Mouse (Mus musculus) neural tube, embryonic 11.5 days (tissue): ENCODE measurements around the gene Map2k5. TPM values are rescaled to one million over a fixed set of nuclear protein-coding genes. Genes with fewer than 3 reads are reported as not detected.

ENCODE experiments used
- ATAC-seq: fragments of 200-750 bp; cut with Nextera tagmentation; 2 replicates; pipeline ENCODE4 v1.8.0; 2017; ENCODE audit warnings: moderate number of reproducible peaks, mild to moderate bottlenecking, moderate TSS enrichment, moderate library complexity; ENCODE audit not compliant: insufficient read depth, low FRiP score, low TSS enrichment
- DNase-seq: peaks from one replicate; pipeline ENCODE4 v3.0.0-alpha.2; 2015; ENCODE audit warnings: low spot score
- H3K27ac ChIP-seq: fragments of 300-500 bp; sonication (generic); 2 replicates; pipeline ENCODE4 v1.5.1; 2014; ENCODE audit warnings: low read depth, mild to moderate bottlenecking, low read length
- H3K27me3 ChIP-seq: fragments of 300-500 bp; sonication (generic); 2 replicates; pipeline ENCODE4 v1.6.1; 2014; ENCODE audit warnings: mild to moderate bottlenecking, low read length, mixed read lengths; ENCODE audit not compliant: control insufficient read depth, insufficient read depth
- H3K36me3 ChIP-seq: fragments of 300-500 bp; sonication (generic); 2 replicates; pipeline ENCODE4 v1.6.1; 2014; ENCODE audit warnings: mild to moderate bottlenecking, low read length, moderate library complexity, mixed read lengths; ENCODE audit not compliant: control insufficient read depth, insufficient read depth
- H3K4me1 ChIP-seq: fragments of 300-500 bp; sonication (generic); 2 replicates; pipeline ENCODE4 v1.6.1; 2014; ENCODE audit warnings: low read length, mixed read lengths; ENCODE audit not compliant: control insufficient read depth, insufficient read depth
- H3K4me2 ChIP-seq: fragments of 300-500 bp; sonication (generic); 2 replicates; pipeline ENCODE4 v1.6.1; 2014; ENCODE audit warnings: low read depth, mild to moderate bottlenecking, moderate library complexity
- H3K4me3 ChIP-seq: fragments of 300-500 bp; sonication (generic); 2 replicates; pipeline ENCODE4 v1.5.1; 2014; ENCODE audit warnings: low read depth, low read length
- H3K9ac ChIP-seq: fragments of 300-500 bp; sonication (generic); 2 replicates; pipeline ENCODE4 v1.6.1; 2014; ENCODE audit warnings: mild to moderate bottlenecking, low read length
- H3K9me3 ChIP-seq: fragments of 300-500 bp; sonication (generic); 2 replicates; pipeline ENCODE4 v1.6.1; 2016; ENCODE audit warnings: low read length; ENCODE audit not compliant: control insufficient read depth
- WGBS: fragments of 180-500 bp; shearing (Covaris S2); extraction: QIAGEN DNeasy Blood & Tissue Kit; methylation state at CpG from one replicate; pipeline ENCODE4 v1.1.7; 2014; 5-methylcytosine and 5-hydroxymethylcytosine counted together
- polyA plus RNA-seq: library from polyadenylated mRNA; unstranded; fragments of >200 nt; fragmentation: Nextera tagmentation; extraction: Ambion mirVana; gene quantifications from 2 replicates; pipeline ENCODE4 v1.2.1, GENCODE M21; 2014

The Map2k5 gene
- polyA plus RNA-seq, 1 experiment from 2014 or later, result 41.7 TPM

GRCm38 (mm10) chr9:63182306-63182960 lies 195.3 kb downstream of the Map2k5 start:
- H3K4me2 ChIP-seq, result no peak overlapping the region
- H3K27ac ChIP-seq, result 0 out of 2 replicates have a peak overlapping the region, but pooled peaks have one; percentile 35
- peak; percentile 50; the same call in 1 of the 2 replicates for ATAC-seq
- peak; percentile 67 for DNase-seq
- H3K4me3 ChIP-seq, result no peak overlapping the region
- no peaks in the 10 kb centered on the region for H3K36me3 ChIP-seq
- H3K27me3 ChIP-seq, result no peaks in the 10 kb centered on the region
- H3K9ac ChIP-seq, result no peak overlapping the region
- peaks cover 16% of the 10 kb centered on the region for H3K4me1 ChIP-seq
- H3K9me3 ChIP-seq, result no peaks in the 10 kb centered on the region
- 24% methylated on average over 14 of the region's 14 CpGs for WGBS

- no peak overlapping the region for H3K9ac ChIP-seq
- H3K9me3 ChIP-seq, result no peaks in the 10 kb centered on the region
- H3K27me3 ChIP-seq, result no peaks in the 10 kb centered on the region
- ATAC-seq, result no peak
- no peak overlapping the region for H3K4me3 ChIP-seq
- peaks cover 9% of the 10 kb centered on the region for H3K4me1 ChIP-seq
- H3K4me2 ChIP-seq, result no peak overlapping the region
- 0 out of 2 replicates have a peak overlapping the region, but pooled peaks have one; percentile 35 for H3K27ac ChIP-seq
- DNase-seq, result no peak
- no peaks in the 10 kb centered on the region for H3K36me3 ChIP-seq
- 49% methylated on average over 11 of the region's 11 CpGs for WGBS
These were observed 196.1 kb downstream of the Map2k5 start for GRCm38 (mm10) chr9:63181337-63182178.

DNA sequence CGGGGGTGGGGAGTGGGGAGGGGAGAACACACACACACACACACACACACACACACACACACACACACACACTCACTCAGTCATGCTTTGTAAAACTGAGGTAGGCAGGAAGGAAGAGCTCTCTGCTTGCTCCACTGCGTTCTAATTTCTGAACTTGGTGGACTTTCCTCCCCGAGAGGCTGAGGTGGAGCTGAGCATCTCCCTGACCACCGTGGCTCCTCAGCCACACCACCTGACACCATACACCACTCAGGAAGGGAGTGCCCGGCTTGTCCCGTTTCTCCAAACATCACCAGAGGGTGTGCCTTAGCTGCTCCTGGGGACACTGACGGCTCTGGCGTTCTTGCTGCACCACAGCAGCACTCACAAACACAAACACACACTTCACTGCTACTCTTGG lies 199.4 kb downstream of the Map2k5 start:
- H3K4me2 ChIP-seq, result no peak overlapping the region
- H3K4me1 ChIP-seq, result peaks cover 7% of the 10 kb centered on the region
- no peak overlapping the region for H3K9ac ChIP-seq
- DNase-seq (no peak), ATAC-seq (no peak)
- no peaks in the 10 kb centered on the region for H3K27me3 ChIP-seq
- no peak overlapping the region for H3K4me3 ChIP-seq
- no peak overlapping the region for H3K27ac ChIP-seq
- no peaks in the 10 kb centered on the region for H3K9me3 ChIP-seq
- no peaks in the 10 kb centered on the region for H3K36me3 ChIP-seq
- 86% methylated on average over 8 of the region's 8 CpGs for WGBS

DNA sequence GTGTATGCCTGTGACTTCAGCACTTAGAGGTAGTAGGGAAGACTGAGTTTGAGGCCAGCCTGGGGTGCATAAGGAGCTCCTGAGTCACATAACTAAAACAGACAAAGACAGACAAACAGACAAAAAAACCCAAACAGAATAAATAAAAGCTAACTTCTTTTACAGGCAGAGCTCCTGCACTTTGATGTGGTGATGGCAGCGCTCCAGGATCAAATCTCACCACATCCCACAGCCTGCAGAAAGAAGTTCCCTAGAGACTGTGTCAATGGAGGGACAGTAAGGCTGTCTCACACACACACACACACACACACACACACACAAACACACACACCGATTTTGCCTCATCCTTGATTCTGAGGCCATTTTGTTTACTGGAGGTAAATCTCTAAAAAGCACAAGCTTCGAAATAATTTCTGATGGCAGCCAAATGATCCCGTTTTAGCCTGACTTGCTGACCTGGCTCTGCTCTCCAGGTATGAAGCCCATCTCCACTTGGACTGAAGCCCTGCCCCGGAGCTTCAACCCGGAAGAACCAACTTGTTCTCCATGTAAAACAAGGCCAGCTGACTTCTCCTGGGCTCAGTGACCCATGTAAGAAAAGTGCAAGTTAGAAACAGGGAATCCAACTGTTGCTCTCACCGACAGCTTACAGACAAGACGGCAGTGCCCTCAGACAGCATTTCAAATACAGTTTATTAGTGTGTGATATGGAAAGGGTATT lies 203.5 kb downstream of the Map2k5 start:
- DNase-seq (no peak), ATAC-seq (no peak)
- Histone ChIP-seq H3K4me3 (no peak overlapping the region), H3K4me2 (no peak overlapping the region), H3K27ac (no peak overlapping the region), H3K36me3 (no peaks in the 10 kb centered on the region; the same call in 1 of the 2 replicates), H3K4me1 (no peaks in the 10 kb centered on the region), H3K9me3 (no peaks in the 10 kb centered on the region), H3K27me3 (no peaks in the 10 kb centered on the region), H3K9ac (no peak overlapping the region)
- 83% methylated on average over 8 of the region's 8 CpGs for WGBS

DNA sequence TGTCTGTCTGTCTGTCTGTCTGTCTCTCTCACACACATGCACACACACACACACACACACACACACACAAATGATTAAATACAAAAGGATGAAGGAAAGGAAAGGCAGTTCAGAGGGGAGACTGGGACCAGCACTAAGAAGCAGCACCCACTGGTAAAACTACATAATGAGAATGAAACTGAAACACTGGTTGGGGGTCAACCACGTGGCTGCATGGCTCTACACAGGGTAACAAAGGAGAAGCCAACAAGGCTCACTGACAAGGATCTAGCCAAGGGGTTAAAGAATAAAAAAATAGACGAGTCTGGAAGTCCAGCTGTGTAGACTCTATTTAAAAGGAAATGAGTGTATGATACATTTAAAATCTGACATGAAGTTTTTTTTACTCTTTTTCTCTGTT lies 205.8 kb downstream of the Map2k5 start:
- Histone ChIP-seq H3K36me3 (no peaks in the 10 kb centered on the region; the same call in 1 of the 2 replicates), H3K27ac (no peak overlapping the region), H3K4me3 (no peak overlapping the region), H3K27me3 (no peaks in the 10 kb centered on the region), H3K9ac (no peak overlapping the region), H3K4me2 (no peak overlapping the region), H3K9me3 (no peaks in the 10 kb centered on the region), H3K4me1 (no peaks in the 10 kb centered on the region)
- DNase-seq (no peak), ATAC-seq (no peak)
- 62% methylated on average over 2 of the region's 2 CpGs for whole genome bisulfite sequencing

- Histone ChIP-seq H3K27me3 (no peaks in the 10 kb centered on the region), H3K9me3 (no peaks in the 10 kb centered on the region), H3K36me3 (no peaks in the 10 kb centered on the region; the same call in 1 of the 2 replicates), H3K4me3 (no peak overlapping the region), H3K27ac (no peak overlapping the region), H3K4me2 (no peak overlapping the region), H3K9ac (no peak overlapping the region), H3K4me1 (no peaks in the 10 kb centered on the region; the same call in 1 of the 2 replicates)
- ATAC-seq, result no peak
- no peak for DNase-seq
- 88% methylated on average over 1 of the region's 1 CpGs for WGBS
These were observed 208.6 kb downstream of the Map2k5 start for GRCm38 (mm10) chr9:63169127-63169526.

GRCm38 (mm10) chr9:63165070-63165469 lies 212.6 kb downstream of the Map2k5 start:
- H3K9me3 ChIP-seq, result no peaks in the 10 kb centered on the region
- H3K4me1 ChIP-seq, result no peaks in the 10 kb centered on the region; the same call in 1 of the 2 replicates
- H3K36me3 ChIP-seq, result no peaks in the 10 kb centered on the region; the same call in 1 of the 2 replicates
- no peak overlapping the region for H3K4me3 ChIP-seq
- DNase-seq, result no peak
- H3K27me3 ChIP-seq, result no peaks in the 10 kb centered on the region
- H3K27ac ChIP-seq, result no peak overlapping the region
- no peak overlapping the region; the same call in 1 of the 2 replicates for H3K9ac ChIP-seq
- no peak overlapping the region for H3K4me2 ChIP-seq
- ATAC-seq, result no peak
- WGBS, result 31% methylated on average over 9 of the region's 9 CpGs

GRCm38 (mm10) chr9:63163756-63164155 lies 213.9 kb downstream of the Map2k5 start:
- Histone ChIP-seq H3K36me3 (no peaks in the 10 kb centered on the region), H3K27ac (no peak overlapping the region), H3K4me3 (no peak overlapping the region), H3K27me3 (no peaks in the 10 kb centered on the region), H3K4me1 (no peaks in the 10 kb centered on the region; the same call in 1 of the 2 replicates), H3K9ac (no peak overlapping the region), H3K4me2 (no peak overlapping the region), H3K9me3 (no peaks in the 10 kb centered on the region)
- DNase-seq, result no peak
- WGBS, result 56% methylated on average over 8 of the region's 8 CpGs
- no peak for ATAC-seq
